Mouse (Mus musculus) limb, embryonic 11.5 days (tissue): ENCODE results near the gene 4921507P07Rik. TPM values are rescaled to one million over a fixed set of nuclear protein-coding genes. Genes with fewer than 3 reads are reported as not detected.

Experiments used
- microRNA-seq: library from miRNA; unstranded; fragments of <30 nt; microRNA quantifications from one replicate; pipeline ENCODE4, GENCODE M21; 2016
- polyA plus RNA-seq: library from polyadenylated mRNA; unstranded; fragments of >200 nt; fragmentation: Nextera tagmentation; extraction: Ambion mirVana; gene quantifications from 2 replicates; pipeline ENCODE4 v1.2.1, GENCODE M21; 2014

4921507P07Rik gene
- polyA plus RNA-seq, 1 experiment from 2014 or later, result 0.75 TPM

Small RNA genes within 50 kb of the gene (microRNA-seq; reads per million reads assigned to microRNA genes)
- not detected for gene Mir6371

Other genes starting within 250 kb of the 4921507P07Rik start
- gene Osbpl3, start 140.4 kb downstream of the 4921507P07Rik start, polyA plus RNA-seq, result 9.1 and 9.8 TPM in 2 replicates
- gene Cycs, start 30.1 kb downstream of the 4921507P07Rik start, polyA plus RNA-seq, result 70.6 and 73.7 TPM in 2 replicates
- gene Npvf, start 57.8 kb upstream of the 4921507P07Rik start, polyA plus RNA-seq, result not detected in 2 replicates